8 mouse cellular contexts compared by ENCODE assay signal in the genomic region with DNA sequence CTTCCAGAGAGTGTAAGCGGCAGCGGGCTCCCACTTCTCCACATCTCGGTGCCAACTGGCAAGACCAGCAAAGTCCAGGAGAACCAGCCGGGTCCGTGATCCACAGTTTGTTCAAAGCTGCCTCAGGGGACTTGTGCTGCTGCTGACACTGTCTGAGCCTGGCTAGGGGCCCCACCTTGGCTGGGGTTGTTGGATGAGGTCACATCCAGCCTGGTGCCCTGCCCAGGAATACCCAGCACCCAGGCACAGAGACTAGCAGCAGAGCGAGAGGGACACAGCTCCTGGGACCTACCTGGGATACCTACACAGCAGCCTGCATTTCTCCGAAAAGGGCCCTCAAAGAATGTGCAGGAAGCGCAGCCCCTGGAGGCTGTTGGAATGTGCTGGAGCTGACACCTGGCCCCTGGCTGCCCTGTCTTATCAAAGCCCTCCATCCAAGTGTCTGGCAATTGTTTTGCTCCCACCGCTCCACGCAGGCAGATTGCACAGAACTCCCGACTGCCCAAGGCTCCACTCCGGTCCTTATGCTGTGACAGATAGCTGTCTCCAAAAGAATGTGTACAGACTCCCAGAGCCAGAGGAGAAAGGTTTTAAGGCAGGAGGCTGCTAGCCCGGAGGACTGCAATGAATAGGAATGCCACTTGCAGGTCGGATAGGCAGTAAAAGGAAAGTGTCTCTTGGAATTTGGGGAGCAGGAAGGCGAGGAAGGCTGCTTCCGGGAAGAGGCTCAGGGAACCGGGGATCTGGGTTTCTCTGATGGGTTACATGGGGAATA. TPM values are rescaled to one million over a fixed set of nuclear protein-coding genes. Genes with fewer than 3 reads are reported as not detected.
DNase-seq lines count a peak whose midpoint lies in the region; ATAC-seq and TF ChIP-seq lines count a peak whose summit lies in the region.

No protein-coding gene starts in this region.

- no peaks in the 10 kb centered on the region for H3K9me3 ChIP-seq in liver, embryonic 11.5 days (ENCODE audit: control insufficient read depth, low read length)

- H3K27ac ChIP-seq in gastrocnemius, adult 2 months: peak overlapping the region; percentile 85
- no peak overlapping the region for H3K27ac ChIP-seq in cortical plate, adult 2 months (ENCODE audit: insufficient read depth, low read length)
- H3K27ac ChIP-seq in liver, embryonic 11.5 days (ENCODE audit: low read depth, low read length): peak overlapping the region; percentile 68; the same call in 1 of the 2 replicates

- H3K9ac ChIP-seq in liver, embryonic 11.5 days (ENCODE audit: low read depth, low read length): peak overlapping the region; percentile 79

- peaks cover 11% of the 10 kb centered on the region for H3K27me3 ChIP-seq in liver, embryonic 11.5 days (replicated peaks; ENCODE audit: control insufficient read depth, insufficient read depth, low read length)

- no peaks in the 10 kb centered on the region for H3K36me3 ChIP-seq in liver, embryonic 11.5 days (ENCODE audit: control insufficient read depth, insufficient read depth, low read length)

- intact Hi-C loops in gastrocnemius, adult 2 months (cut with DNase I): loop anchor here (1.0 kb wide), 1 partner anchor 30 kb away; no protein-coding TSS in a partner anchor
- intact Hi-C loops in heart, postnatal 10 days (cut with DNase I): no loop called here

- 16% methylated on average over 17 of the region's 17 CpGs for WGBS in liver, embryonic 11.5 days

- peak overlapping the region; percentile 74 for H3K4me3 ChIP-seq in gastrocnemius, adult 2 months
- H3K4me3 ChIP-seq in cortical plate, adult 2 months (ENCODE audit: insufficient read depth, low read length): peak overlapping the region; percentile 38
- peak overlapping the region; percentile 74 for H3K4me3 ChIP-seq in liver, embryonic 11.5 days (ENCODE audit: low read depth, low read length)

- DNase-seq in gastrocnemius, adult 2 months: peak; percentile 56
- DNase-seq in gastrocnemius, postnatal 4 days (ENCODE audit: low spot score in 2 of 2): no peak
- DNase-seq in heart, postnatal 10 days: peak; percentile 48 to 49
- DNase-seq in liver, embryonic 11.5 days (ENCODE audit: low spot score): no peak
- peak; percentile 42 for DNase-seq in neural tube, embryonic 10.5 days (ENCODE audit: extremely low spot score, low spot score)
- DNase-seq in gastrocnemius, adult 18-20 months (ENCODE audit: low spot score): no peak
- DNase-seq in ovary, postnatal 10 days (ENCODE audit: low spot score): no peak

- TF ChIP-seq POLR2A in cortical plate, adult 2 months (IDR thresholded peaks at IDR 0.05; ENCODE audit: extremely low read depth, insufficient read depth, low read length): no peak

- H3K4me2 ChIP-seq in liver, embryonic 11.5 days: peak overlapping the region; percentile 98

- ATAC-seq in liver, embryonic 11.5 days (replicated peaks; ENCODE audit: low FRiP score): no peak

- TF ChIP-seq CTCF in gastrocnemius, adult 2 months (IDR thresholded peaks at IDR 0.05): no peak
- no peak for TF ChIP-seq CTCF in cortical plate, adult 2 months (IDR thresholded peaks at IDR 0.05; ENCODE audit: extremely low read depth, insufficient read depth, low read length)

- peaks cover 2% of the 10 kb centered on the region; the same call in 1 of the 2 replicates for H3K4me1 ChIP-seq in cortical plate, adult 2 months (ENCODE audit: control insufficient read depth, insufficient read depth, low read length)
- peaks cover 36% of the 10 kb centered on the region for H3K4me1 ChIP-seq in liver, embryonic 11.5 days (replicated peaks; ENCODE audit: control insufficient read depth, insufficient read depth, low read length)

RNA-seq across cellular contexts. Expression of a gene that starts 0.8 kb away (rescaled TPM):
- total RNA-seq in gastrocnemius, adult 2 months (2021): 1 to 10 TPM; 2.7 to 6.1 TPM
- 10 to 100 TPM; 15.7 to 15.9 TPM for total RNA-seq in gastrocnemius, postnatal 4 days (2021)
- 15.1 and 15.9 TPM in 2 replicates for polyA plus RNA-seq in cortical plate, adult 2 months (2012; rRNA removed)
- total RNA-seq in heart, postnatal 10 days (2021): 10 to 100 TPM; 34.2 to 44.2 TPM
- polyA plus RNA-seq in liver, embryonic 11.5 days (2014; fragmentation: Nextera tagmentation; extraction: Ambion mirVana): 13.2 and 13.9 TPM in 2 replicates
- total RNA-seq in gastrocnemius, adult 18-20 months (2021): 1 to 10 TPM; 3.3 to 7.2 TPM

RNA-seq across cellular contexts. Expression of a gene that starts 18.0 kb away (rescaled TPM):
- 10 to 100 TPM; 47.3 to 49.8 TPM for total RNA-seq in gastrocnemius, adult 2 months (2021)
- 10 to 100 TPM; 48.8 to 54.0 TPM for total RNA-seq in gastrocnemius, postnatal 4 days (2021)
- polyA plus RNA-seq in cortical plate, adult 2 months (2012; rRNA removed): 108 and 117 TPM in 2 replicates
- 10 to 100 TPM; 61.5 to 63.6 TPM for total RNA-seq in heart, postnatal 10 days (2021)
- polyA plus RNA-seq in liver, embryonic 11.5 days (2014; fragmentation: Nextera tagmentation; extraction: Ambion mirVana): 162 and 172 TPM in 2 replicates
- total RNA-seq in gastrocnemius, adult 18-20 months (2021): 10 to 100 TPM; 48.9 to 56.7 TPM

RNA-seq across cellular contexts. Expression of a gene that starts 37.1 kb away (rescaled TPM):
- 10 to 100 TPM; 29.7 to 44.5 TPM for total RNA-seq in gastrocnemius, adult 2 months (2021)
- 10 to 100 TPM; 39.0 to 41.3 TPM for total RNA-seq in gastrocnemius, postnatal 4 days (2021)
- polyA plus RNA-seq in cortical plate, adult 2 months (2012; rRNA removed): 38.2 and 39.1 TPM in 2 replicates
- 10 to 100 TPM; 74.8 to 87.7 TPM for total RNA-seq in heart, postnatal 10 days (2021)
- polyA plus RNA-seq in liver, embryonic 11.5 days (2014; fragmentation: Nextera tagmentation; extraction: Ambion mirVana): 94.8 and 99.5 TPM in 2 replicates
- total RNA-seq in gastrocnemius, adult 18-20 months (2021): 10 to 100 TPM; 30.8 to 38.8 TPM

RNA-seq across cellular contexts. Expression of a gene that starts 37.2 kb away (rescaled TPM):
- total RNA-seq in gastrocnemius, adult 2 months (2021): 100 to 1,000 TPM; 359 to 480 TPM
- 100 to 1,000 TPM; 179 to 186 TPM for total RNA-seq in gastrocnemius, postnatal 4 days (2021)
- polyA plus RNA-seq in cortical plate, adult 2 months (2012; rRNA removed): 103 and 110 TPM in 2 replicates
- total RNA-seq in heart, postnatal 10 days (2021): 100 to 1,000 TPM; 332 to 338 TPM
- polyA plus RNA-seq in liver, embryonic 11.5 days (2014; fragmentation: Nextera tagmentation; extraction: Ambion mirVana): 82.2 and 82.9 TPM in 2 replicates
- total RNA-seq in gastrocnemius, adult 18-20 months (2021): 100 to 1,000 TPM; 392 to 399 TPM

RNA-seq across cellular contexts. Expression of a gene that starts 42.6 kb away (rescaled TPM):
- 1 to 10 TPM; 3.0 to 3.8 TPM for total RNA-seq in gastrocnemius, adult 2 months (2021)
- total RNA-seq in gastrocnemius, postnatal 4 days (2021): 10 to 100 TPM; 23.9 to 24.5 TPM
- polyA plus RNA-seq in cortical plate, adult 2 months (2012; rRNA removed): 2.1 and 3.0 TPM in 2 replicates
- 10 to 100 TPM; 15.3 to 16.0 TPM for total RNA-seq in heart, postnatal 10 days (2021)
- polyA plus RNA-seq in liver, embryonic 11.5 days (2014; fragmentation: Nextera tagmentation; extraction: Ambion mirVana): 16.4 and 17.6 TPM in 2 replicates
- 1 to 10 TPM; 2.5 to 5.3 TPM for total RNA-seq in gastrocnemius, adult 18-20 months (2021)

Comparison
In these comparisons a context has a peak if more than half of its experiments do, and no peak if none do; other contexts are left out.
1. DNase-seq: peak in gastrocnemius, adult 2 months (single experiment), heart, postnatal 10 days (2 of 2) and neural tube, embryonic 10.5 days (single experiment); none in gastrocnemius, postnatal 4 days (0 of 2), liver, embryonic 11.5 days (single experiment), gastrocnemius, adult 18-20 months (single experiment) and ovary, postnatal 10 days (single experiment).
2. Peak in every context shown above with its lines, with median percentiles within 50 percentile points of each other: H3K4me3 ChIP-seq.